Mouse (Mus musculus): Measurements from ENCODE around the gene B630019K06Rik.

DNA sequence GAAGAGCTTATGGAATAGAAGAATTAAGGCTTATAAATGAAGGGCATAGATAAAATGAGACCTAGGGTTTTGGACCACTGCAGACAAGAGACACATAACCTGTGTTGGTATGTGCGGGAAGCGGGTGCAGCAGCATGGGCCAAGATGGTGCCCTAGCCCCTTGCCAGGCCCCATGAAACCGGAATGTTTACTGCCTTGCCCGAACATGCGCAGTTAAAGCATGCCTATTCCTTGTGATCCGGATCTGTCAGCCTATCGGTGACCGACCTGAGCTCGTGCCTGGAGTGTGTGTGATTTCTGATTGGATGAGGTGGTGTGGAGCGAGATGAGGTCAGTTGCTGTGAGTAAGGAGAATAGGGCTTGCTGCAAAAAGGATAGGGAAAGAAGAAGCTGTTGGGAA, 39.7 kb upstream of the B630019K06Rik start:
- TF ChIP-seq CTCF (IDR thresholded peaks at IDR 0.05; ENCODE audit: insufficient read depth, low read depth, low read length) (no peak), POLR2A (IDR thresholded peaks at IDR 0.05; ENCODE audit: insufficient read depth, low read depth, low read length) (no peak)

Measured in olfactory bulb, adult 2 months (tissue).